Mouse (Mus musculus) frontal cortex, adult (tissue): ENCODE measurements around the gene Kazald1.

Experiments
- ATAC-seq: cut with Nextera tagmentation; 2 replicates; pipeline ENCODE4 v1.9.2; 2017; ENCODE audit warnings: mild to moderate bottlenecking, moderate library complexity, mixed read lengths; ENCODE audit not compliant: low TSS enrichment

Gene Kazald1

DNA sequence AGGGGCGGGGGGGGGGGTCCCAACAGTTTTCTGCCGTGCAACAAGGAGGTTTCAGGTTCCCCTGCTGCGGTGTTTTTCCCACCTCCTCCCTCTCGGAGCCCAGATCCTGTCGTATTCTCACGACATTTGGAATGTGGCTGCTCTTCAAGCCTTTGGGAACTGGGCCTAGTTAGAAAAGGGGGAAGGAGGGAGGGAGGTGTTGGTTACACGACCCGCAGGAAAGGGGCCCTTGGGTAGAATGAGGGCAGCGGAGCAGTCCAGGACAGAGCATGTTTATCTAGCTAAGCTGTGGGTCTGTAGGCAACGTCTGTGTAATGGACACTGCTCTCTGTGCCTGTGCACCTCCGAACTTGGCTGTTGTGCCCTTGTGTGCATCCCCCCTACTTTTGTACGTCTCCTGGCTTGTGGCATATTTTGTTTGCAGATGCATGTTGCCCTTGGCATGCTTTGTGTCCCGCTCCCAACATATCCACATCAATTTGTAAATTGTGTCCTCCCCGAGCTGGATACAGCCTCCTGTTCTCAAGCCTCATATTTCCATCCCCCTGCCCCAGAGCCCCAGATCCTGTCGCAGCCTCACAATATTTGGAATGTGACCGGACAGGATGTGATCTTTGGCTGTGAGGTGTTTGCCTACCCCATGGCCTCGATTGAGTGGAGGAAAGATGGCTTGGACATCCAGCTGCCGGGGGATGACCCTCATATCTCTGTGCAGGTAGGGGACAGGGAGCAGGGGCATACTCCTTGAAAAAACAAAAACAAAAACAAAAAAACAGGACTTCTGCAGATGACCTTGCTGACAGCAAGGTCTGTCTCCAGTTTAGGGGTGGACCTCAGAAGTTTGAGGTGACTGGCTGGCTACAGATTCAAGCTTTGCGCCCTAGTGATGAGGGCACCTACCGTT is 3.0 kb downstream of the Kazald1 start:
- ATAC-seq = no peak

DNA sequence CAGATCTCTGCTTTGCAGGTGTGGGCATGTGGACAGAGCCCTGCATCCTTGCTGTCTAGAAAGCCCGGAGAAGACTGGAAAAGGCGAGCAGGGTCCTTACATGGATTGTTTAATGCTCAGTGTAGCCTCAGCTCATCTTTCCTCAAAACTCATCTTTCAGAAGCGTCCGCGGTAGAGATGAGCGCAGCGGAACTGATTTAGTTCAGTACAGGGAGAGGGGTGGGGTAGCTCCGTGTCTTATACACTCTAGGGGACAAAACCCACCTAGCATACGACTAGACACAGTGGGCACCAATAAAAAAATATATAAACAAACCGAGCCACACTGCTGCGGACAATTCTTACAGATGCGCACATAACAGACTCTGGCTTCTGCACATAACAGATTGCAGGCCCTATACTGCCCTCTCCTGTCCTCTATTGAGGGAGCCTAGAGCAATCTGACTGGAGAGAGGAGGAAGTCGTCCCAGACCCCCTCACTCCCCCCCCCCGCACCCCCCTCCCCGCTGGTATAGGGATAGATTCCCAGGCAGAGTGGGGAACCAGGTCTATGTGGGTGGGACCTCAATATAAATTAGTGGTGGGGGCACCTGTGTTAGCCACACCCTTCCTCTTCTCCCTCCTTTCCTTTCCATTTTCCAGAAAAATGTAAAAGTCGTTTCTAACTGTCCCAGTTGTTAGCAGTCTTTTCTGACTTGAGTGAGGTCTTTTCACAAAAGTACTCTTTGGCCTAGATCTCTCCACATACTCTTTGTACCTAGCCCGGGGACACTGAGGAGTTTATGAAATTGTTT is 4.1 kb downstream of the Kazald1 start:
- no peak for ATAC-seq

DNA sequence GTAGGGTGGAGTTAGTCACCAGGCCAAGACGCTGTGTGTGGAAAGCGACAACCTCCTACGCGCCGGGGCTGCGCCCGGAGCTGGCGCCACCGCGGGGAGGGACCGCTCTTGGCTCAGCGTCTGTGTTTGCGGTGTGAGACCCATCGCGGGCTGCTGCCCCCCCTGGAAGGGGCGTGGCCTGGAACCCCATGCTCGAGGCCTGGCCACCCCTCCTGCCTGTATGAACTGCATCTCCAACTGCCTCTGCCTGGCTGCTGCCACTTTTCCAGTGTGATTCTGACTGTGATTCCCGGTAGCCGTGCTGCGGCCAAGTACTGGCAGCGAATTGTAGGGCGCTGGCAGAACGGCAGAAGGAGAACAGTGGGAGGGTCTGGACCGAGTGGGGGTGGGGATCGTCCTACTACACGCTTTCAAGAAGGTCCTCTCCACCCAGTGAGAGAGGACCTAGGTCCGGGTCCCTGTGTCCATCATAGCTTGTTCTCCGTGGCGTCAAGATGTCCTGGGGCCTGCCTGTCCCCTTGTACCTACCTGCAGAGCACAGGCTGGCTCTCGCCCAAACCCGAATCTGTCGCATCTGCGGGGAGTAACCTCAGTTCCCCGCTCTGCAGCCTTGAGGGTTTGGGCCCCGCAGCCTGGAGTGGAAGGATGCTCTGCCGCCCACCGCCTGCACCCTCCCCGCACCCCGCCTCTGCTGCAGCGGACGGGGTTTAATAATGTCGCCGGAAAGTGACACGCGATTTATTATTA is 4.9 kb downstream of the Kazald1 start:
- peak; percentile 18; the same call in 1 of the 2 replicates for ATAC-seq

DNA sequence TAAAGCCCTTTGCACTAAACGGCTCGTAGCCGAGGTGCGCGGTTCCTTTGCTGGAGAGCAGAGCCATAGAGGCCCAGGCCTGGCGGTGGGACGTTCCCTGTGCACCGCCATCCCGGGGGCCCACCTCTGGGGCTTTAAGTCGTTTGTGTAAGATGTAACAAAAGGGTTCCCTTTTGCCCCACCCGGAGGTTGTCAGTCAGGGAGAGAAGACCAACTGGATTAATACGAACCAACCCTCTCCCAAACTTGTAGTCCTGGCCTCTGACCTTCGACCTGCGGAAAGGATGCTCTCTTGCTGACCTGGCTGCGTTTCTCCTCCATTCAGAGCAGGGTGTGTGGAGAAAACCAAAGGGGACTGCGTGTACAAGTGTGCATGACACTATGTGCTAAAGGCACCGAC is 5.7 kb downstream of the Kazald1 start:
- ATAC-seq = no peak

DNA sequence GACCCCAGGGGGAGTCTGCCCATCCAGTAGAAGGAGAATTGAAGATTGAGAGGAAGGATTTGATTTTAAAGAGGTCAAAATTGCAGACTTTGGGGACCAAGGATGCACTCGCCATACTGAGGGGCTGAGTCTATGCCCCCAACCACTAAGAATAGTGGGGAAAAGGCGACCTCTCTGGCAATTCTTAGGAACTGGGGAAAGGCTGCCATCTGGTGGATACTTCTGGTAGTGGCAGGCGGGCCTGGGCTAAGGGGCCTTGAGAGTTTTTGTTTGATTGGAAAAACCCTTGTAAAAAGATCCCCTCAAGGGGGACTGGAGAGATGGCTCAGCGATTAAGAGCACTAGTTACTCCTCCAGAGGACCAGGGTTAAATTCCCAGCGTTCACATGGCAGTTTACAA is 6.2 kb downstream of the Kazald1 start:
- no peak for ATAC-seq

DNA sequence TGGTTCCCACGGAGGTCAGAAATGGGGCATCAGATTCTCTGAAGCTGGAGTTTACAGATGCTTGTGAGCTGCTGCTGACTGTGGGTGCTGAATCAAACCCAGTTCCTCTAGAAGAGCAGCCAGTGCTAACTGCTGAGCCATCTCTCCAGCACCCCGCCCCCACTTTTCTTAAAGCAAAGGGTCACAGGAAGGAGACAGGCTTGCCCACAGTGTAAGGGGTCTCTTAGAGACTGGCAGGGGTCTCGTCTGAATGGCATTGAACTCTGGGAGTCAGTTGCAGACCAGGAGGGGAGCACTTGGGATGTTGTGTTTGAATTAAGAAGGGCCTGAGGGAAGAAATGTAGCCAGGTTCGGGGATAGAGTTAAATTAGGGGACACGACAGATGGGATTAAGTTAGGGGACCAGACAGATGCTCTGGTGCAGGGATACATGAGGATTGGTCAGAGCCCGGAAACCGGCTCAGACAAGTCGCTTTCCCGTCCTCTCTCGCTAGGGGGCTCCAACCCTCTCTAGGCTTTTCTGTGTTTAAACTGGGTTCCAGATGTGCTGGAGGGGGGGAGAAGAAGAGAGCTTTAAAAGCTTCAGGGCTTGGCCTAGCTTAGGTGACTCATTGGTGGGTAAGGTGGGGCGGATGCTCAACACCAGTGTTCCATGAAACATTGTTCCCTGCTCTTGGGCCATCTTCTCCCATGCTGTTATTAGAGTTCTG is 7.0 kb downstream of the Kazald1 start:
- ATAC-seq = no peak

DNA sequence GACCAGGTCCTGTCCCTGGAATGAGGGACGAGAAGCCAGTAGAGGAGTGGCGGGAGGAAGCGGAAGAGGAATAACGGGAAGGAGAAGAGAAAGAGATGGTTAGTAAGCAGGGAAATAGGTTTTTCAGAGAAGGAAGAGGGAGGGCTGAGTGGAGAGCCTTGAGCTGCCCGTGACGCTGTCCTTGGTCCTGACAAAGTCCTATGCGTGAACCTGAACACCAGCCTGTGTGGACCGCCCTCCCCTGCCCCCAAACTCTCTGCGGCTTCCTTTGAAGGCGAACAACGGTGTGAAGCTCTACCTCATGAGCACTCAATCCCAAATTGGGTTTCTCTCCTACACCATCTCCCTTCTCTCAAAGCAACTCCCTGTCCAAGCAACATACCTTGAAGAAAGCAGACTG is 22.8 kb downstream of the Kazald1 start:
- no peak for ATAC-seq

DNA sequence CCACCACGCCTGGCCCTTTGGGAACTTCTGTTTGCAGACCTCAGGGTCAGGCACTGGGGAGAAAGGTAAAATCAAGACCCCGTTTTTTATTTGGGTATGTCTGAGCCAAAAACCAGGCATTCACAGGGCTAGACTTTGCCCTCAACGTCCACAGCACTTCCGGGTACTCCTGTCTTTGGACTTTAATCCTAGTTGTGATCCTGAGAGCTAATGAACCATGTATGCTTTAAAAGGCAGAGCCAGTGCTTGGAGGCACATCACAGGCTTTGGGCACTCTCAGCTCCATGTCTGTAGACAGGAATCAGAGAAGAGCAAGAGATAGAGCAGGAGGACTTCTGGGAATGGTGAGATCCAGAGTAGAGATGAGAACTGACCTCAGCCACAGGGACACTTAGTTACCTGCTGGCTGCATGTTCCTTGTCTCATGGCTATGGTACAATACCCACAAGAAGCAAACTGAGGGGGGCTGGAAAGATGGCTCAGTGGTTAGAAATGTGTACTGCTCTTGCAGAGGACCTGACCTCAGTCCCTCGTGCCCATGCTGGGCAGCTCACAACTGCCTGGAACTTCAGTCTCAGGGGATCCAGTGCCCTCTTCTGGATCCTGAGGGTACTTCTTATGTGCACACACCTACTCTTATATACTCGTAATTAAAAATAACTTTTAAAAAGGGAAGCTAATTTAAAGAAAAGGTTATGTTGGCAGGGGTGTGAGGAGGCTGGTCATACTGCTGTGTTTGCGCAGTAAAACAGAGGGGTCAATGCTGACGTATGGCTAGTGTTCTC is 25.6 kb downstream of the Kazald1 start:
- no peak for ATAC-seq

DNA sequence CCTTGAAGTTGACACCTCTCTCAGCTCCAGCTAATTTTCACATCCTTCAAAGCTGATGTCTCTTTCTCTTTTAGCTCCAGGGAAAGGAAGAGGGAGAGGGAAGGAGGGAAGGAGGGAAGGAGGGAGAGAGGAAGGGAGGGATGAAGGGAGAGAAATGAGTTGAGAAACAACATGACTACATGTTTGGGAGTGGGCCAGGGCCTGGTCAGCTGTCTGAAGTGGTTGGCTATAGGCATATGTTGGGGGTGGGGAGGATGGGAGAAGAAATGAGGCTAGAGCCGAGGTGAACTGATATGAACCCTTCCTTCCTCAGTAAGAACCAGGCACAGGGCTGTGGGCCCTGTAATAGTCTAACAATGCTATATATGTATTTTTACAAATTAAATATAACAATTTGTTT is 30.6 kb downstream of the Kazald1 start:
- ATAC-seq = no peak

DNA sequence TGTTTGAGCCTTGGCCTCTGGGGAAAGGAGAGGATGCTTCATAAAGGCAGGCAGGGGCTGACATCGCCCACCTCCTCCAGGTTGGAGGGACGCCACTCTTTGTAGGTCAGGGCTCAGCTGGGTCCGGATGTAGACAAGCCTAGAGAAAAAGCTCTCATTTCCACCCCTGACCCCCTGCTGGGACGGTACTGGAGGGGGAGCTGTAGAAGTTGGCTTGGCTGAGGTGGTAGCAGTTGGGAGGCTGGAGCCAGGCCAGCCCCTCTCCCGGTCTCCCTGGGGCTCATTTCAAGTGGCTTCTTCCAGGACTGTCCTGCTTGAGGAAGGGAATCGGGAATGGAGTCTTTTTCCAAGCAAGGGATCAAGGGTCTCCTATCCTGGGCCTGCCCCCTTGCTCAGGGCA is 31.6 kb downstream of the Kazald1 start:
- no peak for ATAC-seq

DNA sequence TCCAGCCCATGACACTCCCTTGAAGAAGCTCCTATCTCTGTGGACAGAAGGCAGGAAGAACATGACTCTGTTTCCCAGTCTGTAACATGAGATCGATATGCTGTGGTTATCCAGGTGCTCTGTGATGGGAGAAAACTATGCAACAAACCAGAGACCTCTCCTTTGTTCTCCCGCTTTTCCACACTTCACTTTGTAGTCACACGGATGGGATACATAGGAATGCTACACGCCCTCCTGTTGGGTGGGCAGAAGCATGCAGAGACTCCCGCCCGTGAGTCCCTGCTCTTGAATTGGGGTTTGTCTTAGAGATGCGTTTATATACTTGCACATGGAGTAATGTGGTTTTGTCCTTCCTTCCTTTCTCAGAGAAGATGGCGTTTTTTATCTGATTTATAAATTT is 35.6 kb downstream of the Kazald1 start:
- no peak for ATAC-seq

DNA sequence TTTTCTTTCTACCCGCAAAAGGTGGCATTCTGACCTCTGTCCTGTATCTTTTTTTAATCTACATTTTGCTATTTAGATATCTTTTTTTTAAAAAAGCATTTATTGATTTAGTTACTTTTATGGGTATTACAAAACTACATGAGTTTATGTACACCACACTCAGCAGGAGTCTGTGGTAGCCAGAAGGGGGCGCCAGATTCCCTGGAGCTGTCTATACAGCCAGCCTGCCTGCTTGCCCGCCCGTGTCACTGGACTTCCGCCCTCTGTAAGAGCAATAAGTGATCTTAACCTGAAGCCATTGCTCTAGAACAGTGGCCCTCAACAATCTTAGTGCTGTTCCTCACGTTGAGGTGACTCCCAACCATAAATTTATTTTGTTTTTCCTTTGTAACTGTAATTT is 37.4 kb downstream of the Kazald1 start:
- no peak for ATAC-seq

DNA sequence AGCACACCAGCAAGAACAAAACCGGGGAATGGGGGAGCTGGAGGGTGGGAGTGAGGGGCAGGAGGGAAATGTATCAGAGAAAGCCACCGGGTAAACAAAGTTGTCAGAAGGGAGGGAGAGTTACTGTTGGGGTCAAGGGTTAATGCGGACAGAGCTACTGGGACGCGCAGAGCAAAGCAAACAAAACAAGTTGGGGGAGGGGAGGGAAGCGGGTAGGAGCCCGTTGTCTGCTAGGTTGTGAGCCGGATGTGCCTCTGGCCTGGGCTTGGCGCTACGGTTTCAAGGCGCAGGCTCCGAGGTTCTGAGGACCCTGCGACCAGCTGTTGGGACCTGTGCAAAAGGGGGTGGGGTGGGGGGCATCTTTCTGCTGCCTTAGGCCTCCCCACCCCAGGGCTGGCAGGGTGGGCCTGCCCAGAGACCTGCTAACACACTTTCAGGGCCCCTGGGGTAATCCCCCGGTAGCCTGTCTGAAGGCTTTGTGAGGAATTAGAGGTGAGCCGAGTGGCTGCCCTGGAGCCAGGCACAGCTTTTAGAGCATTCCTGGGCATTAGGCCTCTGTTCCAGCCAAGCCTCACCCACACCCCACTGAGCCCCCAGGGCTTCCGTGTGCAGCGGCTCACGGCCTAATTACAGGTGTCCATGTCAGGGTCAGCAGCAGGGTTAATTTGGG is 38.9 kb downstream of the Kazald1 start:
- no peak for ATAC-seq

DNA sequence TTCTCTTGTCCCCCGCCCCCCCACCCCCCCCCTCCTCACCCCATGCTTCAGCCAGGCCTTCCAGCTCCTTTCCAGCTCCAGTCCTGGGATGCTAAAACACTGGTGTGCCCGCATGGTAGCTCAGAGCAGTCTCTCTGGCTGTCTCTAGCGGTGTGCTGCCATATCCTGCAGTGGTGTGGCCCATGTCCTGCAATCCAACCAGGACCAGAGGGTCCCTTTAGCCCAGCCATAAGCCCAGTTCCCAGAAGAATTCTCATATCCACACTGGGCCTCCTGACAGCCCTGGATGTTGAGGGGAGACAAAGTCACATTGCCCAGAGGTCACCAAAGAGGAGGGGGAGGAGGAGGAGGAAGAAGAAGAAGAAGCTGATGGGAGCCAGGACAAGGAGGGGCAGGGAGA is 39.7 kb downstream of the Kazald1 start:
- ATAC-seq = no peak

DNA sequence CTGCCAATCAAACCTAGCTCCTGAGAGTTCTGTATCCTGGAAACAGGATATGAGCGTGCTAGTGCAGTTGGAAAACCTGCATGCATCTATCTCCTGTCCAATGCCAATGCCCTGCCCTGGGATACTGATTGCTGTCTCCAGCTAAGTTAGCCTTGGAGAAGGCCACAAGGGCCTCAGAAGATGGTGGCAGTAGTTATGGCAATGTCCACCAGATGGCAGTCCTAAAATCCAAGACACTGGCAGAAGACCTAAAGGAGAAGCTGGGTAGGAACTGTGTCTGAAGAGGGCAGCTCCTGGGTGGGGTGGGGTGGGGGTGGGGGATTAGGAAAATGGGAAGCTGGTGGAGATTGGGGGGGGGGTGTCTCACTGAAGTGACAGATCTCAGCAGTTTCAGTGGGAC is 41.8 kb downstream of the Kazald1 start:
- peak; percentile 65; the same call in 1 of the 2 replicates for ATAC-seq
